Mouse (Mus musculus) thymus, adult 2 months (tissue): ENCODE measurements around the gene Siglecg.

Experiments used
- CTCF ChIP-seq: fragments of 200-500 bp; IDR thresholded peaks from 2 replicates; pipeline ENCODE4 v1.5.1; 2012; ENCODE audit warnings: mild to moderate bottlenecking, control low read depth, low read length, moderate library complexity, borderline replicate concordance; ENCODE audit not compliant: control insufficient read depth, poor library complexity, insufficient read depth; ENCODE audit errors: extremely low read depth
- POLR2A ChIP-seq: fragments of 200-500 bp; IDR thresholded peaks from 2 replicates; pipeline ENCODE4 v1.6.1; 2012; ENCODE audit warnings: mild to moderate bottlenecking, low read length, control low read depth, moderate library complexity; ENCODE audit not compliant: control insufficient read depth, poor library complexity, insufficient read depth; ENCODE audit errors: extremely low read depth

DNA sequence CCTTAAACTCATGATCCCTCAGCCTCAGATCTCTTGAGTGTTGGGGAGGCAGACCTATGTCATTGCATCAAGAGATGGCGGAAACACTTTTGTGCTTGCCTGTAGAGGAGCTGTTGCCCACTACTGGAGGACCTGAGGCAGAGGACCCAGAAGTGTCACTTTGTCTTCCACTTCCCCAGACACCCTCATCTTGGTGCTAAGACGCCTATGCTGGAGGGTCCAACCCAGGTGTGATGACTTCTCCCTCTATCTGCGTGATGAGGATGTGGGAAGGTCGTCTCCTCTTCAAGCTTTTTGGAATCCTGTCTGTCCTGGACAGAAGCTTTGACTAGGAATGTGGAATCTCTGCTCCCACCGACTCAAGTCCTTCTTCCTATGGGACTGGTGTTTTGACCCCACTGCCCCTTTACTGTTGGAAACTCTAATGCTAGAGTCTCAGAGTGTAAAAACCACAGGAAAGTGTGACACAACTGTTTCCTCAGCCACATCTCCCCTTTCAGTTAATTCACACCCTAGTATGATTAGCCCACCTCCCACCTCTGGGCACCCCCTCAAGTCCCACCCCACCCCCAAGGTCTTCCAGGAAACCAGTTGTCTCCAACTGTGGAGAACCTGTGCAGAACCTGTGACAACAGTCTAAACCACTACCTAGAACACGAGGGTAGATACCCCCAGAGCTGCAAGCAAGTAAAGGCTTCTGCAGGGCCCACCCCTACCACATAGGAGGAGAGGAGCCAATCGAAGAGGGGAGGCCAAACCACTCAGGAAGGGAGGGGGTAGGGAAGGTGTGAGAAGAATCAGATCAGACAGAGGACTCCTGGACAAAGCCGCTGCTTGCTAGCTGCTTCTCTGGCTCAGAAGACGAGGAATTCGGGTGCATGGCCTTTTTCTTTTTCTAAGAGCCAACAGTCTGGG is 28.6 kb downstream of the Siglecg start, which contains the start of gene Nkg7:
- TF ChIP-seq POLR2A (no peak), CTCF (no peak)
